Mouse (Mus musculus): ENCODE data around the gene Ston1. TPM values are rescaled to one million over a fixed set of nuclear protein-coding genes. Genes with fewer than 3 reads are reported as not detected.

Ston1 gene
- polyA plus RNA-seq, 1 experiment from 2014 or later = 5.2 TPM

DNA sequence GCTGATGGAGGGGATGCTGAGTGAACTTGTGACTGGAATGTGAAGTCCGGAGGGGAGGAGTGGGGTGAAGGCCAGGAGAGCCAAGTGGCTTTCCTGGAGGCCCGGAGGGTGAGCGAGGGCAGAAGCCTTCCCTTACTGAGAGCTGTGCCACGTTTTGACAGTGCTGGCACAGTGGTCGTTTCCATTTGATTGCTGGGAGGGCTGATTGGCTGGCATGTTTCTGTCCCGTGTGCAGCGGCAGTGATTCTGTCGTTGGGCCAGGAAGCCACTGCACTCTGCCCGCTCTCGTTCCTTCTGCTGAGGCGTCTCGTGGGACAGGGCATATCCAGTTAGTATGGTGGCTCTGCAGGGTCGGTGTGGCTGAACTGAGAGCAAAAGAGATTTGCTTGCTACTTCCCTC lies 41.3 kb upstream of the Ston1 start:
- no peak for ATAC-seq (ENCODE audit: insufficient number of reproducible peaks, low FRiP score, low TSS enrichment, low read depth)
- Histone ChIP-seq H3K4me1 (ENCODE audit: control insufficient read depth, insufficient read depth, low read length) (peaks cover 11% of the 10 kb centered on the region), H3K4me2 (ENCODE audit: low read depth, severe bottlenecking) (no peak overlapping the region), H3K27ac (replicated peaks; ENCODE audit: low read depth, low read length) (no peak overlapping the region), H3K9me3 (ENCODE audit: control insufficient read depth, low read length) (no peaks in the 10 kb centered on the region), H3K27me3 (ENCODE audit: control insufficient read depth, insufficient read depth, low read length) (no peaks in the 10 kb centered on the region), H3K4me3 (ENCODE audit: low read depth, low read length) (no peak overlapping the region), H3K9ac (ENCODE audit: low read length) (no peak overlapping the region), H3K36me3 (ENCODE audit: control insufficient read depth, insufficient read depth, low read length) (no peaks in the 10 kb centered on the region)
- WGBS = 89% methylated on average over 13 of the region's 13 CpGs
- DNase-seq (ENCODE audit: low spot score) = no peak

DNA sequence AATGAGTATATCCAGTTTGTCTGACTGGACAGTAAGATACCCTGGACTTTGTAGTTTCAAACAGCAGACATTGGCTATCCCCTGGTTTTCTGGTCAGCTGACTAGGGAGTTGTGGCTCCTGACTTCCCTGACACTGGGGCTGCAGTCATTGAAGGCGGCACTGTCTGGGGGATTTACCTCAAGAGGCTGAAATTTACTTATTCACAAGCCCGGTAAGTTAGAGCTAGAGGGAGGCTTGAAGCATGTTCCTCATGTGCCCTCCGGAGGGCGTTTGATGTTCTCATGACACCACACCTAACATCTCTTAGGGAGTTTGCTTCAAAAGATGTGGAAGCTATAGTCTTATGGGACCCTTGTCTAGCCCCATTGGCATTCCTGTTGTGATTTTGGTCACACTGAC lies 40.8 kb upstream of the Ston1 start:
- H3K9ac ChIP-seq (ENCODE audit: low read length) = no peak overlapping the region
- H3K4me2 ChIP-seq (ENCODE audit: low read depth, severe bottlenecking) = no peak overlapping the region
- H3K27ac ChIP-seq (replicated peaks; ENCODE audit: low read depth, low read length) = no peak overlapping the region
- no peaks in the 10 kb centered on the region for H3K36me3 ChIP-seq (ENCODE audit: control insufficient read depth, insufficient read depth, low read length)
- peaks cover 11% of the 10 kb centered on the region for H3K4me1 ChIP-seq (ENCODE audit: control insufficient read depth, insufficient read depth, low read length)
- H3K4me3 ChIP-seq (ENCODE audit: low read depth, low read length) = no peak overlapping the region
- H3K9me3 ChIP-seq (ENCODE audit: control insufficient read depth, low read length) = no peaks in the 10 kb centered on the region
- H3K27me3 ChIP-seq (ENCODE audit: control insufficient read depth, insufficient read depth, low read length) = no peaks in the 10 kb centered on the region
- WGBS = 83% methylated on average over 4 of the region's 4 CpGs
- DNase-seq (ENCODE audit: low spot score) = no peak
- no peak for ATAC-seq (ENCODE audit: insufficient number of reproducible peaks, low FRiP score, low TSS enrichment, low read depth)

DNA sequence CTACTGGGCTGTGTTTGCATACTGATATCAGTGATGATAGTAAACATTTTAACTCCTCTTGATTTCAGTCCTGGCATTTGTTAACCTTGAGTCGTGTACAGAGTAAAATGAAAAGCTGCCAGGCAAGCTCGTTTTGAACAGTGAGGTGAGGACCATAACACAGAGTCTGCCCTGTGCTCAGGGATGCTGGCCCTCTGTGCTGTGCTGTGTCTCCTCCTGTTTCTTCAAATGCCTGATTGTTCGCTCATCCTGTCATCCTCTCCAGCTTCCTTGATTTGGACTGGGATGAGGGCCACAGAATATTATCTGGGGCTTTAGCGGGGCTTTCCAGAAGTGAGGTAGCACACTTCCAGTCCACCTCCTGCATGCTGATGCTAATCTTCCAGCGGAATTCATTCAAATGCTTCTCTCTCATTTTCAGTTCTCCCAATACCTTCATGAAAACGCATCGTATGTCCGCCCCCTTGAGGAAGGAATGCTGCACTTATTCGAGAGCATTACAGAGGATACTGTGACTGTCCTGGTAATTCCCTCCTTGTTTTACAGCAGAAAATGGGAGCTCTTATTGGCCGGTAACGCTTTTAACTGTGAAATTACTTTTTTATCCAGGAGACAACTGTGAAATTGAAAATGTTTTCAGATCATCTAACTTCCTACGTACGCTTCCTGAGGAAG lies 39.2 kb upstream of the Ston1 start:
- peaks cover under 1% of the 10 kb centered on the region; the same call in 1 of the 2 replicates for H3K4me1 ChIP-seq (ENCODE audit: control insufficient read depth, insufficient read depth, low read length)
- no peaks in the 10 kb centered on the region for H3K27me3 ChIP-seq (ENCODE audit: control insufficient read depth, insufficient read depth, low read length)
- H3K9me3 ChIP-seq (ENCODE audit: control insufficient read depth, low read length) = no peaks in the 10 kb centered on the region
- no peak overlapping the region for H3K4me3 ChIP-seq (ENCODE audit: low read depth, low read length)
- no peak overlapping the region for H3K27ac ChIP-seq (replicated peaks; ENCODE audit: low read depth, low read length)
- H3K9ac ChIP-seq (ENCODE audit: low read length) = no peak overlapping the region
- ATAC-seq (ENCODE audit: insufficient number of reproducible peaks, low FRiP score, low TSS enrichment, low read depth) (no peak), DNase-seq (ENCODE audit: low spot score) (peak; percentile 79)
- 41% methylated on average over 13 of the region's 13 CpGs for WGBS
- H3K36me3 ChIP-seq (ENCODE audit: control insufficient read depth, insufficient read depth, low read length) = no peaks in the 10 kb centered on the region
- no peak overlapping the region for H3K4me2 ChIP-seq (ENCODE audit: low read depth, severe bottlenecking)

DNA sequence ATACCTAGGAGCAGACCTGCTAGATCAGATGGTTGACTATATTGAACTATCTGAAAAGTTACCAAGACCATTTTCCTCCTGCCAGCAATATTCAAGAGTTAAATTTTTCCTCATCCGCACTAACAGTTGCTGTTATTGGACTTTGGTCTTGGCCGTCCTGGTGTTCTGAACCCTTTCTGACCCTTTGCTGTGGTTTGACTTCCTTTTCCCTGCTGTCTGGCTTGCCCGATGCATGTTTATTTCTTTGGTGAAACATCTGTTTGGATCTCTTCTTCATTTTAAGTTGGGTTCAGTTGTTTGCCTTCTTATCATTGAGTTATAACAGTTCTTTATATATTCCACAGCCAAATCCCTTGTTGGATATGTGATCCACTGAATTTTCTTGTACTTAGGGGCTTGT lies 33.9 kb upstream of the Ston1 start:
- Histone ChIP-seq H3K9ac (ENCODE audit: low read length) (no peak overlapping the region), H3K36me3 (ENCODE audit: control insufficient read depth, insufficient read depth, low read length) (no peaks in the 10 kb centered on the region), H3K27me3 (ENCODE audit: control insufficient read depth, insufficient read depth, low read length) (no peaks in the 10 kb centered on the region), H3K4me2 (ENCODE audit: low read depth, severe bottlenecking) (no peak overlapping the region), H3K9me3 (ENCODE audit: control insufficient read depth, low read length) (no peaks in the 10 kb centered on the region), H3K4me1 (ENCODE audit: control insufficient read depth, insufficient read depth, low read length) (no peaks in the 10 kb centered on the region), H3K27ac (replicated peaks; ENCODE audit: low read depth, low read length) (no peak overlapping the region), H3K4me3 (ENCODE audit: low read depth, low read length) (no peak overlapping the region)
- WGBS = 85% methylated on average over 3 of the region's 3 CpGs
- DNase-seq (ENCODE audit: low spot score) (no peak), ATAC-seq (ENCODE audit: insufficient number of reproducible peaks, low FRiP score, low TSS enrichment, low read depth) (no peak)

DNA sequence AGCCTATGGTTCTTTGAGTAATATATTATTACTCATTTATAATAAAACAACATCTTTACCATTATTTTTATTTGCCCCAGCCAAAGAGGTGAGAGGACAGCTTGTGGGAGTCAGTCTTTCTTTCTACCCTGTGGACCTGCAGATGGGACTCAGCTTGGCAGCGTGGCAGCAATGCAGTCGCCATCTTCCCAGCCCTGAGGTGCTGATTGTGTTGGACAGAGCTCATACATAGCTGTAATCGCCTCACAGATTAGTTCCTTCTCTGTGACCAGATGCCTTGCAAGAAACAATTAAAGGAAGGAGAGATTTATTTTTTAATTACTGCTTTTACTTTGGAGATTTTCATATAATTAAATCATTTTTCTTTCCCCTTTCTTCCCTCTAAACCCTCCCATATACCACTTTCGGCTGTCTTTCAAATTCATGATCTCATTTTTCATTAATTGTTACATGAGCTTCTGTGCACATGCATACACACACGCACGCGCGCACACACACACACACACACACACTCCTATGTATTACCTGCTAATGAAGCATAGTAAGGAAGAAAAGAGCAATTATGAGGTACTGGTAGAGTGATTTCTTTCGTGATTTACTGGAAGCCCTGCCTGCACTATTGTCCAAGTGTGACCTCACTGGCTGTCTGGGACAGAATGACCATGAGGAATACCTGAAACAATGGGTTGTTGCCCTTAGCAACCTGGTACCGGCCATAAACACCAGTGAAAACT lies 27.5 kb upstream of the Ston1 start:
- H3K27me3 ChIP-seq (ENCODE audit: control insufficient read depth, insufficient read depth, low read length) = no peaks in the 10 kb centered on the region
- DNase-seq (ENCODE audit: low spot score) (no peak), ATAC-seq (ENCODE audit: insufficient number of reproducible peaks, low FRiP score, low TSS enrichment, low read depth) (no peak)
- H3K9me3 ChIP-seq (ENCODE audit: control insufficient read depth, low read length) = no peaks in the 10 kb centered on the region
- no peak overlapping the region for H3K4me3 ChIP-seq (ENCODE audit: low read depth, low read length)
- no peak overlapping the region for H3K4me2 ChIP-seq (ENCODE audit: low read depth, severe bottlenecking)
- no peak overlapping the region for H3K9ac ChIP-seq (ENCODE audit: low read length)
- WGBS = 90% methylated on average over 10 of the region's 10 CpGs
- no peak overlapping the region for H3K27ac ChIP-seq (replicated peaks; ENCODE audit: low read depth, low read length)
- peaks cover 2% of the 10 kb centered on the region; the same call in 1 of the 2 replicates for H3K36me3 ChIP-seq (ENCODE audit: control insufficient read depth, insufficient read depth, low read length)
- H3K4me1 ChIP-seq (ENCODE audit: control insufficient read depth, insufficient read depth, low read length) = no peaks in the 10 kb centered on the region

DNA sequence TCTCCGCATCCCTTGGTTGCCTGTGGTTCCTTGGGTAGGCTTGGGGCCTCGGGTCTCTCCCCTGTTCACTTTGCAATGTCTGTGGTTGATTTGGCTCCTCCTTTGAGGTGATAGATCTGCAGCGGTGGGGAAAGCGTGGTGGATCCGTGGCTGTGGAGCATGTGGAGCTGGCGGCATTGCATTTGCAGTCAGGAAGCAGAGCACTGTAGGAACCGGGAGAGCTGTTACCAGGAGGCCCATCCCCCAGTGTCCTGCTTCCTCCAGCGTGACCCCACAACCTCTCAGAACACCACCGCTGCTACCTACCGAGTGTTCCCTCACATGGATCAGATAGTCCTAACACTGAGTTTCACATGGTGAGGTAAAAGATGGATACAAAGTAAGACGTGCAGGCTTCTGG lies 26.7 kb upstream of the Ston1 start:
- H3K4me3 ChIP-seq (ENCODE audit: low read depth, low read length) = no peak overlapping the region
- H3K4me2 ChIP-seq (ENCODE audit: low read depth, severe bottlenecking) = no peak overlapping the region
- H3K27me3 ChIP-seq (ENCODE audit: control insufficient read depth, insufficient read depth, low read length) = no peaks in the 10 kb centered on the region
- no peak for ATAC-seq (ENCODE audit: insufficient number of reproducible peaks, low FRiP score, low TSS enrichment, low read depth)
- no peaks in the 10 kb centered on the region for H3K9me3 ChIP-seq (ENCODE audit: control insufficient read depth, low read length)
- no peaks in the 10 kb centered on the region for H3K4me1 ChIP-seq (ENCODE audit: control insufficient read depth, insufficient read depth, low read length)
- peaks cover 2% of the 10 kb centered on the region; the same call in 1 of the 2 replicates for H3K36me3 ChIP-seq (ENCODE audit: control insufficient read depth, insufficient read depth, low read length)
- H3K27ac ChIP-seq (replicated peaks; ENCODE audit: low read depth, low read length) = no peak overlapping the region
- DNase-seq (ENCODE audit: low spot score) = no peak
- H3K9ac ChIP-seq (ENCODE audit: low read length) = no peak overlapping the region
- 91% methylated on average over 11 of the region's 11 CpGs for WGBS

DNA sequence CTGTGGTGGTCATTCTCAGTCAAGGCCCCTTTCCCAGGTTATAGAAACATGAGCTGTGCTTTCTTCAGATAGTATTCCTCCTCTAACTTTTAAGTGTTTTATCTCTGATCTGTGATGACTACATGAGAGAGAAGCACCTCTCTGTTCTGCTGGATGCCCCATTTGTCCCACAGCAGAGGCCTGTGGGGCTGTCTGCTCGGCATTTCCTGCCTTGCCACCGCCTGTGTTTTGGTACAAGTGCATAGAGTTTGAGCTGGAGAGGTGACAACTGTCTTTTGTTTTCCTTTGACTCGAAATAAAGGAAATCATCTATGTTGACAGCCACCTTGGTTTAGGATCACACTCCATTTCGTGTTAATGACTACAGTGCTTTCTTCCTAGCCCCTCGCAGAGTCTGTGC lies 22.7 kb upstream of the Ston1 start:
- ATAC-seq (ENCODE audit: insufficient number of reproducible peaks, low FRiP score, low TSS enrichment, low read depth) (no peak), DNase-seq (ENCODE audit: low spot score) (no peak)
- Histone ChIP-seq H3K27me3 (ENCODE audit: control insufficient read depth, insufficient read depth, low read length) (no peaks in the 10 kb centered on the region), H3K4me2 (ENCODE audit: low read depth, severe bottlenecking) (no peak overlapping the region), H3K9me3 (ENCODE audit: control insufficient read depth, low read length) (no peaks in the 10 kb centered on the region), H3K4me1 (ENCODE audit: control insufficient read depth, insufficient read depth, low read length) (no peaks in the 10 kb centered on the region), H3K4me3 (ENCODE audit: low read depth, low read length) (no peak overlapping the region), H3K9ac (ENCODE audit: low read length) (no peak overlapping the region), H3K36me3 (ENCODE audit: control insufficient read depth, insufficient read depth, low read length) (peaks cover 2% of the 10 kb centered on the region; the same call in 1 of the 2 replicates), H3K27ac (replicated peaks; ENCODE audit: low read depth, low read length) (no peak overlapping the region)
- WGBS = 68% methylated on average over 5 of the region's 5 CpGs

DNA sequence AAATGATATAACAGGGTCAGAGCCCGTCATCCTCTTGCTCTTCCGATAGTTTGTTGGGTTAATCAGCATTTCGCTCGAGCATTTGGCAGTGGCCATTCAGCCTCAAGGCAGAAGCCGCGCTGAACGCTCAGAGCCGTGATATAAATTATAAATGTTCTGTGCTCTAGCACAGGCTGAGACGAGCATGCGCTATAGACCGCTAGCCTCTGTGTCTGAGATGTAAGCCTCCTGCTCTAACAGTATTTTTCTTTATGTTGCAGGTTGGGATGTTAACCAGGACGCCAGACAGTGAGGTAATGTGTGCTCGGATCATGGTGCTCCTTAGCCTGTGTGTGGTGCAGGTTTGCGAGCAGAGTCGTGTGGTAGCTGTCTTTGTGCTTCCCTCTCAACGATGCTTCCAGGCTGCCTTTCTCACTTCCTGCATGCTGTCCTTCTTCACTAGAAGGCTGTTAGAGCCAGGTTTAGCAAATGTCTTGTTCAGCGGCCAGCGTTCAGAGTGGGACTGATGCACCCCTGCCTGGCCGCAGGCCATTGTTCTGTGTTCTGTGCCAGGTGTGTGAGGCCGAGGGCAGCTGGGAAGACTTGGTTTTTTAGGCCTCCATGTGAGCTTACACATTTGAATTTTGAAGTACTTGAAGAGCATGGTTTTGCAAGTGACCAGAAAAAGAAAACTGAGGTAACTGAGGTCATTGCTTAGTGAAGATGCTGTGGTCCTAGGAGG lies 18.8 kb upstream of the Ston1 start:
- Histone ChIP-seq H3K9me3 (ENCODE audit: control insufficient read depth, low read length) (no peaks in the 10 kb centered on the region), H3K36me3 (ENCODE audit: control insufficient read depth, insufficient read depth, low read length) (0 out of 2 replicates have a peak, but pooled peaks cover 4% of the 10 kb centered on the region), H3K27ac (replicated peaks; ENCODE audit: low read depth, low read length) (no peak overlapping the region), H3K4me2 (ENCODE audit: low read depth, severe bottlenecking) (no peak overlapping the region), H3K4me1 (ENCODE audit: control insufficient read depth, insufficient read depth, low read length) (no peaks in the 10 kb centered on the region), H3K27me3 (ENCODE audit: control insufficient read depth, insufficient read depth, low read length) (no peaks in the 10 kb centered on the region), H3K4me3 (ENCODE audit: low read depth, low read length) (no peak overlapping the region), H3K9ac (ENCODE audit: low read length) (no peak overlapping the region)
- DNase-seq (ENCODE audit: low spot score) (no peak), ATAC-seq (ENCODE audit: insufficient number of reproducible peaks, low FRiP score, low TSS enrichment, low read depth) (no peak)
- WGBS = 89% methylated on average over 20 of the region's 20 CpGs
